Mouse (Mus musculus) heart, postnatal 0 days (tissue): Measurements from ENCODE around the gene Tlk2.

ENCODE experiments used
- CTCF ChIP-seq: IDR thresholded peaks from 2 replicates; pipeline ENCODE4 v1.5.1; 2016; ENCODE audit warnings: antibody characterized with exemption, control low read depth, low read depth
- EP300 ChIP-seq: IDR thresholded peaks from 2 replicates; pipeline ENCODE4 v1.6.1; 2016; ENCODE audit warnings: antibody characterized with exemption, low read depth

DNA sequence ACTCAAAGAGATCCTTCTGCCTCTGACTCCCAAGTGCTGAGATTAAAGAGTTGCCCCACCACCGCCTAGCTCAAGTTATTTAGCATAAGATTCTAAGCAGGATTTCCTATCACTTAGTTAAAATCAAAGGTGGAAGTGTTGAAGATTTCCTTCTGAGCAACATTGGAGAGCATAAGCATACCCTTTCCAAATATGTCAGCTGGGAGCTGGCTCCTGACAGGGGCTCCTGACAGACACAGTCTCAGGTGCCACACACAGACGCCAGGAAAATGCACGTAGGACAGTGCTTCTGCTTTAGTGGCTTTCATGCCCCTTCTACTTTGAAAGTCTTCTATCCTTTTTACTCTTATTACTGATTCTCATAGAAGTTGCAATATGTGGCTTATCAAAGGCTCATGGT lies 13.6 kb downstream of the Tlk2 start:
- TF ChIP-seq CTCF (no peak), EP300 (no peak)
